Mouse (Mus musculus) heart, embryonic 16.5 days (tissue): ENCODE results near the gene Cux1. TPM values are rescaled to one million over a fixed set of nuclear protein-coding genes. Genes with fewer than 3 reads are reported as not detected.

Experiments used
- ATAC-seq: fragments of 200-750 bp; cut with Nextera tagmentation; replicated peaks from 2 replicates; pipeline ENCODE4 v1.8.0; 2017; ENCODE audit warnings: moderate number of reproducible peaks; ENCODE audit not compliant: insufficient read depth, low FRiP score; ENCODE audit errors: extremely low read depth
- H3K27ac ChIP-seq: fragments of 300-500 bp; sonication (generic); 2 replicates; pipeline ENCODE4 v1.5.1; 2014; ENCODE audit warnings: mild to moderate bottlenecking, low read length, control low read depth, moderate library complexity
- H3K27me3 ChIP-seq: fragments of 300-500 bp; sonication (generic); 2 replicates; pipeline ENCODE4 v1.6.1; 2014; ENCODE audit warnings: low read length, mixed read lengths; ENCODE audit not compliant: control insufficient read depth, insufficient read depth
- H3K36me3 ChIP-seq: fragments of 300-500 bp; sonication (generic); 2 replicates; pipeline ENCODE4 v1.6.1; 2014; ENCODE audit not compliant: control insufficient read depth, insufficient read depth
- H3K4me1 ChIP-seq: fragments of 300-500 bp; sonication (generic); 2 replicates; pipeline ENCODE4 v1.6.1; 2014; ENCODE audit warnings: low read length, mixed read lengths; ENCODE audit not compliant: control insufficient read depth, insufficient read depth
- H3K4me2 ChIP-seq: fragments of 300-500 bp; sonication (generic); 2 replicates; pipeline ENCODE4 v1.6.1; 2014; ENCODE audit warnings: low read depth, mild to moderate bottlenecking, control low read depth, low read length
- H3K4me3 ChIP-seq: fragments of 300-500 bp; sonication (generic); 2 replicates; pipeline ENCODE4 v1.5.1; 2014; ENCODE audit warnings: mild to moderate bottlenecking, control low read depth, low read length
- H3K9ac ChIP-seq: fragments of 300-500 bp; sonication (generic); 2 replicates; pipeline ENCODE4 v1.6.1; 2014; ENCODE audit warnings: low read length, control low read depth
- H3K9me3 ChIP-seq: fragments of 300-500 bp; sonication (generic); replicated peaks from 2 replicates; pipeline ENCODE4 v1.6.1; 2016; ENCODE audit warnings: low read length; ENCODE audit not compliant: control insufficient read depth
- WGBS: fragments of 180-500 bp; shearing (Covaris S2); extraction: QIAGEN DNeasy Blood & Tissue Kit; methylation state at CpG from one replicate; pipeline ENCODE4 v1.1.7; 2014; 5-methylcytosine and 5-hydroxymethylcytosine counted together
- microRNA-seq: library from miRNA; unstranded; fragments of <30 nt; microRNA quantifications from one replicate; pipeline ENCODE4, GENCODE M21; 2017
- polyA plus RNA-seq: library from polyadenylated mRNA; unstranded; fragments of >200 nt; fragmentation: Nextera tagmentation; extraction: Ambion mirVana; gene quantifications from 2 replicates; pipeline ENCODE4 v1.2.1, GENCODE M21; 2015

The Cux1 gene
- polyA plus RNA-seq, 1 experiment from 2014 or later: 89.0 TPM

GRCm38 (mm10) chr5:136198474-136199391 is 368.6 kb downstream of the Cux1 start, which contains the start of gene Prkrip1:
Gene Prkrip1 (minus strand): TSS chr5:136198963.
- Histone ChIP-seq H3K9ac (peak within 1 kb of the TSS; percentile 86), H3K4me1 (peaks cover 11% of the 10 kb centered on the region), H3K9me3 (no peaks in the 10 kb centered on the region), H3K4me2 (peak within 1 kb of the TSS; percentile 94), H3K4me3 (peak within 1 kb of the TSS; percentile 95), H3K27ac (peak within 1 kb of the TSS; percentile 75), H3K27me3 (no peaks in the 10 kb centered on the region), H3K36me3 (peaks cover 24% of the 10 kb centered on the region)
- ATAC-seq: peak; percentile 89
- WGBS: under 1% methylated on average over 62 of the region's 62 CpGs

Small RNA genes lying within 50 kb of the gene (microRNA-seq; reads per million reads assigned to microRNA genes)
- not detected for gene Mir721

Other genes with a start within 250 kb of the Cux1 start
- gene Myl10, start 125.7 kb upstream of the Cux1 start, polyA plus RNA-seq: 2.6 and 5.1 TPM in 2 replicates